ENCODE assay signal across 9 mouse cellular contexts in genomic region chr1:176697091-176697490, GRCm38 (mm10).
DNase-seq lines count a peak whose midpoint lies in the region; ATAC-seq lines count a peak whose summit lies in the region.
"Had no signal": no experiment of that assay in that cellular context is flagged by ENCODE, and none has a peak within 500 bp of the region (broad histone marks: within the 10 kb centered on the region; RNA-seq: fewer than 3 reads in every experiment).

No protein-coding gene starts in this region.

- H3K27ac ChIP-seq in liver, embryonic 12.5 days, result no peak overlapping the region
- H3K27ac ChIP-seq: liver, embryonic 15.5 days had no signal

- DNase-seq in liver (peak; percentile 54), R1 (ENCODE audit: low read depth, low spot score) (peak; percentile 70)
- peak; percentile 51 for DNase-seq in embryo, embryonic 11.5 days (ENCODE audit: low read depth, low spot score)
- DNase-seq in kidney, postnatal 4 days, result peak; percentile 87 to 88
- peak; percentile 28 for DNase-seq in skeletal muscle tissue, adult 2 months (ENCODE audit: low read depth, low spot score)
- no peak for DNase-seq in layer of hippocampus, postnatal 14 days (ENCODE audit: low spot score in 2 of 2)

- H3K9ac ChIP-seq in liver, embryonic 12.5 days, result no peak overlapping the region
- H3K9ac ChIP-seq: liver, embryonic 15.5 days had no signal

- H3K36me3 ChIP-seq in liver, embryonic 12.5 days, result no peaks in the 10 kb centered on the region
- H3K36me3 ChIP-seq: liver, embryonic 15.5 days had no signal

- 13% methylated on average over 7 of the region's 7 CpGs for WGBS in liver, embryonic 12.5 days (ENCODE audit: insufficient replicate concordance)

- ATAC-seq in liver, embryonic 12.5 days, result no peak
- no peak for ATAC-seq in activated CD4-positive, CD25-positive, alpha-beta regulatory T cell, adult 4 months

- H3K9me3 ChIP-seq in liver, embryonic 12.5 days (replicated peaks), result no peaks in the 10 kb centered on the region
- H3K9me3 ChIP-seq: liver, embryonic 15.5 days had no signal

- no peak overlapping the region for H3K4me3 ChIP-seq in liver, embryonic 12.5 days
- H3K4me3 ChIP-seq: liver, embryonic 15.5 days had no signal

- no peak overlapping the region for H3K4me2 ChIP-seq in liver, embryonic 12.5 days
- H3K4me2 ChIP-seq: liver, embryonic 15.5 days had no signal

- H3K27me3 ChIP-seq in liver, embryonic 12.5 days (replicated peaks), result no peaks in the 10 kb centered on the region
- H3K27me3 ChIP-seq: liver, embryonic 15.5 days had no signal

- H3K4me1 ChIP-seq in liver, embryonic 12.5 days, result no peaks in the 10 kb centered on the region
- H3K4me1 ChIP-seq: liver, embryonic 15.5 days had no signal

Comparison
In these comparisons a context has a peak if more than half of its experiments do, and no peak if none do; other contexts are left out.
1. DNase-seq: peak in liver (single experiment), R1 (single experiment), embryo, embryonic 11.5 days (single experiment), kidney, postnatal 4 days (2 of 2) and skeletal muscle tissue, adult 2 months (single experiment); none in layer of hippocampus, postnatal 14 days (0 of 2).